Mouse (Mus musculus) G1E (cell line): ENCODE results near the gene Rps15.

Source experiments
- CTCF ChIP-seq: IDR thresholded peaks from 2 replicates; pipeline ENCODE4 v1.5.1; 2012; ENCODE audit warnings: low read depth, low read length, inconsistent platforms, mixed read lengths
- GATA1 ChIP-seq: IDR thresholded peaks from 2 replicates; pipeline ENCODE4 v1.6.1; 2012; ENCODE audit warnings: borderline replicate concordance, low read length, inconsistent platforms, mixed read lengths
- GATA2 ChIP-seq: IDR thresholded peaks from 2 replicates; pipeline ENCODE4 v1.6.1; 2012; ENCODE audit warnings: low read depth, low read length, inconsistent platforms, borderline replicate concordance
- POLR2AphosphoS5 ChIP-seq: IDR thresholded peaks from 2 replicates; pipeline ENCODE4 v1.6.1; 2012; ENCODE audit warnings: low read depth, low read length, inconsistent platforms; ENCODE audit not compliant: insufficient replicate concordance

- no peak for TF ChIP-seq CTCF
- no peak for TF ChIP-seq GATA2
- TF ChIP-seq GATA1: no peak
- no peak for TF ChIP-seq POLR2AphosphoS5
Measured at GRCm38 (mm10) chr10:80314494-80315001, 22.3 kb downstream of the Rps15 start.
